Mouse (Mus musculus) neural tube, embryonic 14.5 days (tissue): ENCODE data around the gene Cpsf4. TPM values are rescaled to one million over a fixed set of nuclear protein-coding genes. Genes with fewer than 3 reads are reported as not detected.
"Not testable (repeated sequence)": the region's sequence is repeated elsewhere in the genome, so short reads cannot be mapped to it uniquely, and the experiment has no call there.

Experiments
- ATAC-seq: fragments of 200-750 bp; cut with Nextera tagmentation; 2 replicates; pipeline ENCODE4 v1.8.0; 2017; ENCODE audit warnings: low read depth, mild to moderate bottlenecking, moderate TSS enrichment, moderate library complexity
- H3K27ac ChIP-seq: fragments of 300-500 bp; sonication (generic); 2 replicates; pipeline ENCODE4 v1.5.1; 2014; ENCODE audit warnings: low read depth, mild to moderate bottlenecking, control low read depth, low read length, moderate library complexity, mixed read lengths
- H3K27me3 ChIP-seq: fragments of 300-500 bp; sonication (generic); 2 replicates; pipeline ENCODE4 v1.6.1; 2014; ENCODE audit warnings: low read length; ENCODE audit not compliant: control insufficient read depth, insufficient read depth
- H3K36me3 ChIP-seq: fragments of 300-500 bp; sonication (generic); 2 replicates; pipeline ENCODE4 v1.6.1; 2014; ENCODE audit warnings: low read length, mixed read lengths; ENCODE audit not compliant: control insufficient read depth, insufficient read depth
- H3K4me1 ChIP-seq: fragments of 300-500 bp; sonication (generic); 2 replicates; pipeline ENCODE4 v1.6.1; 2014; ENCODE audit warnings: low read length; ENCODE audit not compliant: control insufficient read depth, insufficient read depth
- H3K4me2 ChIP-seq: fragments of 300-500 bp; sonication (generic); 2 replicates; pipeline ENCODE4 v1.6.1; 2014; ENCODE audit warnings: mild to moderate bottlenecking, low read depth, low read length, control low read depth
- H3K4me3 ChIP-seq: fragments of 300-500 bp; sonication (generic); 2 replicates; pipeline ENCODE4 v1.5.1; 2014; ENCODE audit warnings: low read depth, low read length, control low read depth, mixed read lengths
- H3K9ac ChIP-seq: fragments of 300-500 bp; sonication (generic); replicated peaks from 2 replicates; pipeline ENCODE4 v1.6.1; 2014; ENCODE audit warnings: low read depth, mild to moderate bottlenecking, control low read depth, low read length, mixed read lengths
- H3K9me3 ChIP-seq: fragments of 300-500 bp; sonication (generic); 2 replicates; pipeline ENCODE4 v1.6.1; 2016; ENCODE audit warnings: low read length; ENCODE audit not compliant: control insufficient read depth
- WGBS: fragments of 180-500 bp; shearing (Covaris S2); extraction: QIAGEN DNeasy Blood & Tissue Kit; methylation state at CpG from one replicate; pipeline ENCODE4 v1.1.7; 2014; 5-methylcytosine and 5-hydroxymethylcytosine counted together
- polyA plus RNA-seq: library from polyadenylated mRNA; unstranded; fragments of >200 nt; fragmentation: Nextera tagmentation; extraction: Ambion mirVana; gene quantifications from 2 replicates; pipeline ENCODE4 v1.2.1, GENCODE M21; 2014

Cpsf4 gene
- polyA plus RNA-seq, 1 experiment from 2014 or later, result 31.3 TPM

GRCm38 (mm10) chr5:145130191-145130590 lies 36.8 kb upstream of the Cpsf4 start:
- H3K4me1 ChIP-seq, result no peaks in the 10 kb centered on the region
- H3K27ac ChIP-seq, result no peak overlapping the region
- H3K36me3 ChIP-seq, result peaks cover 62% of the 10 kb centered on the region
- H3K27me3 ChIP-seq, result no peaks in the 10 kb centered on the region
- WGBS, result 95% methylated on average over 11 of the region's 11 CpGs
- H3K4me3 ChIP-seq, result no peak overlapping the region
- ATAC-seq, result no peak
- H3K4me2 ChIP-seq, result no peak overlapping the region
- H3K9me3 ChIP-seq, result no peaks in the 10 kb centered on the region
- no peak overlapping the region for H3K9ac ChIP-seq

DNA sequence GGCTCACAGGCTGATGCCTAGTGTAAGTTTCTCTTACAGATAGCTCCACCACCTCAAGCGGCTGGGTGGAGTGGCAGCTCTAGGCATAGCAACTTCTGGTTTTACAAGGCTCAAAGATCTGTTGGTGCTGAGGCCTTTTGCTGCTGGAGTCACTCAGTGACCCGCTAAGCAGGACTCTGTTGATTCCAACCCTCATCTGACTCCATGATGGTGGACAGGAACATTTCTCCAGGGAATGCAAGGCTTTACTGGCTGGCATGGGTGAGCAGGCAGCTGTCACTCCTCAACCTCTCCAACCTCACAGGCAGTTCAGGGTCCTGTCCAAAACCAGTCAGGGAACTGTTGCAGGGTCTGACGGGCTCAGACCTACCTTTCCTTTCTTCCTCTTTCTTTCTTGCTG lies 36.0 kb upstream of the Cpsf4 start:
- Histone ChIP-seq H3K27me3 (no peaks in the 10 kb centered on the region), H3K9ac (no peak overlapping the region), H3K4me2 (no peak overlapping the region), H3K4me3 (no peak overlapping the region), H3K27ac (no peak overlapping the region), H3K36me3 (peaks cover 62% of the 10 kb centered on the region), H3K9me3 (no peaks in the 10 kb centered on the region), H3K4me1 (no peaks in the 10 kb centered on the region)
- WGBS, result 88% methylated on average over 3 of the region's 3 CpGs
- ATAC-seq, result no peak

- not testable (repeated sequence) for ATAC-seq, H3K4me1 ChIP-seq, H3K4me2 ChIP-seq, H3K9me3 ChIP-seq, H3K27me3 ChIP-seq, H3K4me3 ChIP-seq, H3K27ac ChIP-seq, H3K9ac ChIP-seq
- WGBS, result 85% methylated on average over 6 of the region's 6 CpGs
- H3K36me3 ChIP-seq, result peaks cover 64% of the 10 kb centered on the region
These were observed 33.7 kb upstream of the Cpsf4 start for GRCm38 (mm10) chr5:145133275-145133674.

GRCm38 (mm10) chr5:145138836-145139235 lies 28.2 kb upstream of the Cpsf4 start:
- no peak for ATAC-seq
- WGBS, result 12% methylated on average over 6 of the region's 6 CpGs
- Histone ChIP-seq H3K4me2 (peak overlapping the region; percentile 92), H3K4me1 (peaks cover 19% of the 10 kb centered on the region), H3K27ac (no peak overlapping the region; the same call in 1 of the 2 replicates), H3K9me3 (no peaks in the 10 kb centered on the region), H3K27me3 (no peaks in the 10 kb centered on the region), H3K4me3 (peak overlapping the region; percentile 97), H3K9ac (peak overlapping the region; percentile 85; the same call in 1 of the 2 replicates), H3K36me3 (peaks cover 39% of the 10 kb centered on the region)

- ATAC-seq, result peak; percentile 95
- Histone ChIP-seq H3K27me3 (no peaks in the 10 kb centered on the region), H3K9me3 (no peaks in the 10 kb centered on the region), H3K36me3 (peaks cover 35% of the 10 kb centered on the region), H3K4me1 (peaks cover 19% of the 10 kb centered on the region), H3K9ac (peak within 1 kb of the TSS; percentile 85), H3K4me3 (peak within 1 kb of the TSS; percentile 97), H3K4me2 (peak within 1 kb of the TSS; percentile 92), H3K27ac (peak within 1 kb of the TSS; percentile 96)
- under 1% methylated on average over 84 of the region's 84 CpGs for WGBS
These were observed 27.2 kb upstream of the Cpsf4 start, which contains the start of the genes Pdap1 and Bud31 for GRCm38 (mm10) chr5:145139571-145140519. Pdap1 (minus strand) TSS chr5:145140238. Bud31 (plus strand) TSS chr5:145140362.

- Histone ChIP-seq H3K9ac (peak overlapping the region; percentile 85), H3K9me3 (no peaks in the 10 kb centered on the region), H3K4me1 (peaks cover 19% of the 10 kb centered on the region), H3K4me2 (peak overlapping the region; percentile 66), H3K36me3 (peaks cover 39% of the 10 kb centered on the region), H3K4me3 (peak overlapping the region; percentile 97), H3K27ac (peak overlapping the region; percentile 96), H3K27me3 (no peaks in the 10 kb centered on the region)
- ATAC-seq, result no peak
- WGBS, result under 1% methylated on average over 18 of the region's 18 CpGs
These were observed 26.4 kb upstream of the Cpsf4 start for GRCm38 (mm10) chr5:145140611-145141010.

GRCm38 (mm10) chr5:145147748-145148147 lies 19.3 kb upstream of the Cpsf4 start:
- no peak overlapping the region for H3K9ac ChIP-seq
- H3K27ac ChIP-seq, result no peak overlapping the region
- no peak overlapping the region for H3K4me3 ChIP-seq
- H3K4me1 ChIP-seq, result no peaks in the 10 kb centered on the region
- ATAC-seq, result no peak
- H3K36me3 ChIP-seq, result peaks cover 86% of the 10 kb centered on the region
- H3K9me3 ChIP-seq, result no peaks in the 10 kb centered on the region
- H3K4me2 ChIP-seq, result no peak overlapping the region
- 93% methylated on average over 5 of the region's 5 CpGs for whole genome bisulfite sequencing
- H3K27me3 ChIP-seq, result no peaks in the 10 kb centered on the region

GRCm38 (mm10) chr5:145149294-145149693 lies 17.7 kb upstream of the Cpsf4 start:
- Histone ChIP-seq H3K4me3 (no peak overlapping the region), H3K27me3 (no peaks in the 10 kb centered on the region), H3K36me3 (peaks cover 85% of the 10 kb centered on the region), H3K9me3 (no peaks in the 10 kb centered on the region), H3K4me2 (no peak overlapping the region), H3K27ac (no peak overlapping the region), H3K9ac (no peak overlapping the region), H3K4me1 (no peaks in the 10 kb centered on the region)
- 93% methylated on average over 6 of the region's 6 CpGs for WGBS
- no peak for ATAC-seq

- Histone ChIP-seq H3K27me3 (no peaks in the 10 kb centered on the region), H3K9ac (no peak overlapping the region), H3K4me1 (no peaks in the 10 kb centered on the region), H3K4me3 (no peak overlapping the region), H3K4me2 (no peak overlapping the region), H3K9me3 (no peaks in the 10 kb centered on the region), H3K27ac (no peak overlapping the region), H3K36me3 (peaks cover 72% of the 10 kb centered on the region)
- no peak for ATAC-seq
- WGBS, result 94% methylated on average over 5 of the region's 5 CpGs
These were observed 14.3 kb upstream of the Cpsf4 start for GRCm38 (mm10) chr5:145152690-145153089.
